Mouse (Mus musculus) megakaryocyte, embryonic 14.5 days (primary cell): ENCODE measurements around the gene Tmem72.

Experiments
- FLI1 ChIP-seq: IDR thresholded peaks from 2 replicates; pipeline ENCODE4 v1.6.1; 2012; ENCODE audit warnings: low read length, inconsistent platforms, mixed read lengths
- GATA1 ChIP-seq: IDR thresholded peaks from 3 replicates; pipeline ENCODE4 v1.6.1; 2012; ENCODE audit warnings: mixed read lengths, low read length, inconsistent platforms, borderline replicate concordance

DNA sequence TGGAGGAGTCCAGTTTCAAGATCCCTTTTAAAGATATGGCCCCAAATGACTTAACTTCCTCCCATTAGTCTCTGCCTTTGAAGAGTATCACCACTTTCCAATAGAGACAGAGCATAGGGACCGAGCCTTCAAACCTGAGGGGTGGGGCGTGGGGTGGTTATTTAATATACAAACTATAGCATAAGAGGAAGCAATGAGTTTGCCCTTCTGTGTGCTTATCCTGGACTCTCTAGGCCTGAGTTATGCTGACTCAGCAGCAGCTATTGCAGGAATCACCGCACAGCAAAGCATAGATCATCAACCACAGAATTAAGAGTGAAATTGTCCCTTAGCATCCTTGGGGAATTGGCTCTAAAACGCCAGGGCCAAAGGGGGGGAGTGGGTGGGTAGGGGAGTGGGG, 16.9 kb upstream of the Tmem72 start:
- TF ChIP-seq GATA1: no peak
- TF ChIP-seq FLI1: no peak
